Mouse (Mus musculus) WW6 (cell line): ENCODE measurements around the gene Klre1.

Source experiments
- DNase-seq: peaks from one replicate; pipeline ENCODE4 v3.0.0-alpha.2; 2013; ENCODE audit warnings: low read depth, low spot score

Gene Klre1

GRCm38 (mm10) chr6:129577605-129578004 lies at the start of gene Klre1:
Gene Klre1 (plus strand): TSS chr6:129577905.
- DNase-seq = no peak

GRCm38 (mm10) chr6:129529605-129530004 lies 48.1 kb upstream of the Klre1 start:
- no peak for DNase-seq

GRCm38 (mm10) chr6:129530261-129530660 lies 47.4 kb upstream of the Klre1 start:
- no peak for DNase-seq

- DNase-seq = no peak
These were observed 45.2 kb upstream of the Klre1 start for GRCm38 (mm10) chr6:129532556-129532941.

GRCm38 (mm10) chr6:129532942-129533860 lies 44.5 kb upstream of the Klre1 start, which contains the start of gene Gabarapl1:
Gene Gabarapl1 (plus strand): TSS chr6:129533160.
- DNase-seq = peak; percentile 49

GRCm38 (mm10) chr6:129534057-129534456 lies 43.6 kb upstream of the Klre1 start:
- DNase-seq = no peak

- DNase-seq = no peak
These were observed 43.0 kb upstream of the Klre1 start for GRCm38 (mm10) chr6:129534627-129535190.

- no peak for DNase-seq
These were observed 42.0 kb upstream of the Klre1 start for GRCm38 (mm10) chr6:129535723-129536122.

- DNase-seq = no peak
These were observed 39.1 kb upstream of the Klre1 start for GRCm38 (mm10) chr6:129538555-129538954.

- no peak for DNase-seq
These were observed 35.8 kb upstream of the Klre1 start for GRCm38 (mm10) chr6:129541931-129542330.

- no peak for DNase-seq
These were observed 35.2 kb upstream of the Klre1 start for GRCm38 (mm10) chr6:129542540-129542939.

- peak; percentile 45 for DNase-seq
These were observed 33.7 kb upstream of the Klre1 start for GRCm38 (mm10) chr6:129543709-129544606.

GRCm38 (mm10) chr6:129547277-129547676 lies 30.4 kb upstream of the Klre1 start:
- no peak for DNase-seq

- no peak for DNase-seq
These were observed 29.7 kb upstream of the Klre1 start for GRCm38 (mm10) chr6:129548009-129548408.

- no peak for DNase-seq
These were observed 20.2 kb upstream of the Klre1 start for GRCm38 (mm10) chr6:129557298-129558023.

- DNase-seq = peak; percentile 42
These were observed 18.6 kb upstream of the Klre1 start for GRCm38 (mm10) chr6:129558946-129559640.

GRCm38 (mm10) chr6:129559641-129560027 lies 18.1 kb upstream of the Klre1 start:
- no peak for DNase-seq

GRCm38 (mm10) chr6:129565257-129565656 lies 12.4 kb upstream of the Klre1 start:
- no peak for DNase-seq

- no peak for DNase-seq
These were observed 2.4 kb upstream of the Klre1 start for GRCm38 (mm10) chr6:129575315-129575714.

- DNase-seq = no peak
These were observed 3.6 kb downstream of the Klre1 start for GRCm38 (mm10) chr6:129581274-129581673.

- DNase-seq = no peak
These were observed 4.2 kb downstream of the Klre1 start for GRCm38 (mm10) chr6:129581896-129582295.
